Mouse (Mus musculus) gastrocnemius, adult 18-20 months (tissue): ENCODE results near the gene D5Ertd579e. TPM values are rescaled to one million over a fixed set of nuclear protein-coding genes. Genes with fewer than 3 reads are reported as not detected.

Experiments
- DNase-seq: peaks from one replicate; pipeline ENCODE4 v3.0.0; 2021; ENCODE audit warnings: low spot score
- total RNA-seq, 2 experiments: library from RNA; stranded (reverse); gene quantifications; 2 replicates each; pipeline ENCODE4 v1.2.3; 2021

The D5Ertd579e gene
- total RNA-seq, 2 experiments from 2014 or later, result 88.1 to 91.1 TPM

GRCm38 (mm10) chr5:36614124-36614523 lies 81.7 kb downstream of the D5Ertd579e start:
- no peak for DNase-seq

- DNase-seq, result no peak
Observed at GRCm38 (mm10) chr5:36608939-36609499, 86.8 kb downstream of the D5Ertd579e start.

GRCm38 (mm10) chr5:36603031-36603430 lies 92.8 kb downstream of the D5Ertd579e start:
- DNase-seq, result peak; percentile 28

GRCm38 (mm10) chr5:36602028-36602427 lies 93.8 kb downstream of the D5Ertd579e start:
- DNase-seq, result no peak

- no peak for DNase-seq
Observed at GRCm38 (mm10) chr5:36601492-36601891, 94.3 kb downstream of the D5Ertd579e start.

GRCm38 (mm10) chr5:36598883-36599282 lies 96.9 kb downstream of the D5Ertd579e start:
- DNase-seq, result no peak

- DNase-seq, result no peak
Observed at GRCm38 (mm10) chr5:36597653-36598052, 98.2 kb downstream of the D5Ertd579e start.

GRCm38 (mm10) chr5:36596225-36596624 lies 99.6 kb downstream of the D5Ertd579e start:
- no peak for DNase-seq

GRCm38 (mm10) chr5:36595115-36595514 lies 100.7 kb downstream of the D5Ertd579e start:
- DNase-seq, result no peak

- no peak for DNase-seq
Observed at GRCm38 (mm10) chr5:36594344-36594743, 101.5 kb downstream of the D5Ertd579e start.

GRCm38 (mm10) chr5:36593176-36593575 lies 102.6 kb downstream of the D5Ertd579e start, which contains the start of gene Tbc1d14:
Gene Tbc1d14 (minus strand): TSS chr5:36593276.
- no peak for DNase-seq

- DNase-seq, result no peak
Observed at GRCm38 (mm10) chr5:36590499-36590920, 105.3 kb downstream of the D5Ertd579e start.

- DNase-seq, result no peak
Observed at GRCm38 (mm10) chr5:36584299-36584698, 111.5 kb downstream of the D5Ertd579e start.

- DNase-seq, result peak; percentile 99
Observed at GRCm38 (mm10) chr5:36581924-36582642, 113.7 kb downstream of the D5Ertd579e start.

- DNase-seq, result no peak
Observed at GRCm38 (mm10) chr5:36581259-36581923, 114.4 kb downstream of the D5Ertd579e start.

- no peak for DNase-seq
Observed at GRCm38 (mm10) chr5:36579967-36580366, 115.9 kb downstream of the D5Ertd579e start.

GRCm38 (mm10) chr5:36578982-36579381 lies 116.8 kb downstream of the D5Ertd579e start:
- DNase-seq, result no peak

GRCm38 (mm10) chr5:36576457-36576856 lies 119.4 kb downstream of the D5Ertd579e start:
- no peak for DNase-seq

- peak; percentile 63 for DNase-seq
Observed at GRCm38 (mm10) chr5:36575745-36576144, 120.1 kb downstream of the D5Ertd579e start.

GRCm38 (mm10) chr5:36575227-36575626 lies 120.6 kb downstream of the D5Ertd579e start:
- DNase-seq, result peak; percentile 56

- DNase-seq, result peak; percentile 38
Observed at GRCm38 (mm10) chr5:36574147-36574870, 121.5 kb downstream of the D5Ertd579e start.

GRCm38 (mm10) chr5:36573354-36573753 lies 122.5 kb downstream of the D5Ertd579e start:
- no peak for DNase-seq
